Mouse (Mus musculus): Measurements from ENCODE around the gene Cdc42bpg. TPM values are rescaled to one million over a fixed set of nuclear protein-coding genes. Genes with fewer than 3 reads are reported as not detected.

Gene Cdc42bpg
- total RNA-seq, 2 experiments from 2014 or later = 3.4 to 3.9 TPM

DNA sequence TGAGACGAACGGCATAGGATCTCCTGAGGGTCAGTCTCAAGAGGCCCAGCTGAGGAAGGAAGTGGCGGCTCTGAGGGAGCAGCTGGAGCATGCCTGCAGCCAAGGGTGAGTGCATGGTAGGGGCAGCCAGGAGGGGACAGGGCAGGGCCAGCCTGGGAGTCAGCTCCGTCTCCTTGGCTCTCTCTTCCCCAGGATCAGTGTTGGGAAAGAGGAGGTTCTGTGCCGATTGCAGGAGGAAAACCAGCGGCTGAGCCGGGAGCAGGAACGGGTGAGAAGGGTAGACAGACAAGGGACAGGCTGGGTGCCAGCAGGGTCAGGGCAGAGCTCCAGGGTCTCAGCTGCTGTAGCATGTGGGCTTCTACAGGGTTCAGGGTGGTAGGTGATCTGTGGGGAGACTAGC, 8.3 kb downstream of the Cdc42bpg start:
- no peak for DNase-seq
- intact Hi-C loops (cut with DNase I; ENCODE audit: low total_unique reads) = no loop called here

DNA sequence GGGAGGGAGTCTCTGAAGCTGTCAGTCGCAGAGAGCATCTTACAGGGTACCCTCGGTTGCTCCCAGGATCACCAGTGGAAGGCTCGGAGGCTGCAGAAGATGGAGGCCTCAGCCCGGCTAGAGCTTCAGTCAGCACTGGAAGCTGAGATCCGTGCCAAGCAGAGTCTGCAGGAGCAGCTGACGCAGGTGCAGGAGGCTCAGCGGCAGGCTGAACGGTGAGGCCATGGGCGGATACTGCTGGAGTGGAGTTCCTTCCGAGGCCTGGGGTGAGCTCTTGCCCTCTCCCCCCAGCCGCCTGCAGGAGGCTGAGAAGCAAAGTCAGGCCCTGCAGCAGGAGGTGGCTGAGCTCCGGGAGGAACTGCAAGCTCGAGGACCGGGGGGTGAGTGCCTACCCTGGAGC, 9.3 kb downstream of the Cdc42bpg start:
- no peak for DNase-seq
- intact Hi-C loops (cut with DNase I; ENCODE audit: low total_unique reads) = no loop called here

DNA sequence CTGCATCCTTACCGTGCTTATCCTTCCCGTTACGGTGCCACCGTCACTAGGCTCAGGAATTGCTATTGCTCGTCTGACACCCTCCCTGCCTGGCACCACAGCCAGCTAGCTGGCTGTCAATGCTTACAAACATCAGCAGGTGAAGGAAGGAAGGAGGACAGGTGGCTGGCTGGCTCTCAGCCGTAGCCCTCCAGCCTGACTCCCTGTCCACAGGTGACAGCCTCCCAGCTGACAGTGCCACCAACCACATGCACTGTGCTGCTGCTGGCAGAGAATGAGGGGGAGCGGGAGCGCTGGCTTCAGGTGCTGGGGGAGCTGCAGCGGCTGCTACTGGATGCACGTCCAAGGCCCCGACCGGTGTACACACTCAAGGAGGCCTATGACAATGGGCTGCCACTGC, 11.9 kb downstream of the Cdc42bpg start:
- no peak for DNase-seq
- intact Hi-C loops (cut with DNase I; ENCODE audit: low total_unique reads) = no loop called here

DNA sequence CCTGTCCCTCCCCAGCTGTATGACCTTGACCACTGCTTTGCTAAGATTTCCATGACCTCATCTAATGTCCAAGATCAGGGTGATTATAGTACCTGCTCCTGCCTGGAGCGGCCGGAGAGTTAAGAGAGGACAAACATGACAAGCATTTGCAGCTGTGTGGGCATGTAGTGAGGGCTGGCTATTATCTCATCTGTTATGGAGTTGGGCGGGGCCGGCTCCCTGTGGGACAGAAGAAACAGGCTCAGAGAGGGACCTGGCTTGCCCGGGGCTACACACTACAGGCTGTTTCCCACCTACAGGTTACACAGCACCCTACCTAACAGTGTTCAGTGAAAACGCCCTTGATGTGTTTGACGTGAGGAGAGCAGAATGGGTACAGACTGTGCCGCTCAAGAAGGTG, 15.1 kb downstream of the Cdc42bpg start:
- intact Hi-C loops (cut with DNase I; ENCODE audit: low total_unique reads) = no loop called here

DNA sequence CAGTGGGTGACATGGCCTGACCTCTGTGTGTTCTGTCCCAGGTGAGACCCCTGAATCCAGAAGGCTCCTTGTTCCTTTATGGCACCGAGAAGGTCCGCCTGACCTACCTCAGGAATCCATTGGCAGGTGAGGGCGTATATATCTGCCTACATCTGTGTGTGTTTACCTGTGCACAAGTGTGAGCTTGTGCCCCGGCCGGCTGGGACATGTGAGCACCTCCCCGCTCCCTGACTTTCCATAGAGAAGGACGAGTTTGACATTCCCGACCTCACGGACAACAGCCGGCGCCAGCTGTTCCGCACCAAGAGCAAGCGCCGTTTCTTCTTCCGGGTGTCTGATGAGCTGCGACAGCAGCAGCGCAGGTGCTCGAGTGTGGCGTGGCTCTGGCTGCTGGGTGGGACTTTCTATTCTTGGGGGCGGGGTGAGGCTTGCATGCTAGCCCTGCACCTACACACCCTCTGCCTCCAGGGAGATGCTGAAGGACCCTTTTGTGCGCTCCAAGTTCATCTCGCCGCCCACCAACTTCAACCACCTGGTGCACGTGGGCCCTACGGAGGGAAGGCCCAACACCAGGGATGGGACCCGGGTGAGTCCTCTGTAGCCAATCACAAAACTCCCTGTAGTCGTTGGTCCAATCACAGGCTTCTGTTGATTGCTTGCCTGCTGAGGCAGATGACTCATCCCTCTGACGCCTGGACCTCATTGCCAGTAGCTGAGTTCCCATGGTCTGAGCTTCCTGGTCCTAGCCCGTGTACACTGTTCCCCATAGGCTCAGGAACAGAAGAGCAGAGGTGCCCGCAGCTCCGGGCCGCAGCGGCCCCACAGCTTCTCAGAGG, 15.7 kb downstream of the Cdc42bpg start:
- DNase-seq = no peak
- intact Hi-C loops (cut with DNase I; ENCODE audit: low total_unique reads) = no loop called here

More for the DNA sequence above, 15.1 kb downstream of the Cdc42bpg start:
- DNase-seq = no peak

DNA sequence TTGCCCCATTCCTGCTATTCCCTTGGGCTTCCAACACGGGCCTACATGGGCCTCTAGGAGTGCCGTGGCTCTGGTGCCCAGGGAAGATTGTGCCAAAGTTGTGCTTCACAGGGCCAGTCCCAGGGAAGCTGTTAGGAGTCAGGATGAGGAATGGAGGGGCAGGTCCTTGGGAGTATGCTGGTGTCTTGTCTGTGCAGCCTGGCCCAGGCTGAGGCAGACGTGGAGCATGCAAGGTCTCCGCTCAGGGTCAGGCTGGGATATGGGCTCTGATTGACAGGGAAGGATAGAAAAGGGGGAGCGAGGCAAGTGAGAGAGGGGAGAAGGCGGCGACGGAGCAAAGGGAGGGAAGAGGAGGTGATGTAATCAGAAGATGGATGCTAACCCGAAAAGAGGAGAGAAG, 18.5 kb downstream of the Cdc42bpg start:
- intact Hi-C loops (cut with DNase I; ENCODE audit: low total_unique reads) = no loop called here
- no peak for DNase-seq

DNA sequence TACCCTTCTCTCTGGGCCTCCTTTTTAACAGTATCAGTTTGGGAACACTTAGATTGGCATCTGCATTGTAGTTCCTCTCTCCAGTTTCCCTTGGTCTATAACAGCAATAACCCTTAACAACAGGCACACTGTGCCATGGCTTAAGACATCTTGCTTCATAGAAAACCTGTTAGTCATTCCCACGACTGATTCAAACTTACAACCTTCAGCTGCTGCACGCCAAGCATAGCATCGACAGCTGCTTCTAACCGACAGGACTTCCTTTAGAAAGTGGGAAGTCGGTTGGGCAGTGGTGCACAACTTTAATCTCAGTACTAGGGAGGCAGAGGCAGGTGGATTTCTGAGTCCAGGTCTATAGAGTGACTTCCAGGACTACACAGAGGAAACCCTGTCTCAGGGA, 24.9 kb downstream of the Cdc42bpg start:
- intact Hi-C loops (cut with DNase I; ENCODE audit: low total_unique reads) = no loop called here
- no peak for DNase-seq

DNA sequence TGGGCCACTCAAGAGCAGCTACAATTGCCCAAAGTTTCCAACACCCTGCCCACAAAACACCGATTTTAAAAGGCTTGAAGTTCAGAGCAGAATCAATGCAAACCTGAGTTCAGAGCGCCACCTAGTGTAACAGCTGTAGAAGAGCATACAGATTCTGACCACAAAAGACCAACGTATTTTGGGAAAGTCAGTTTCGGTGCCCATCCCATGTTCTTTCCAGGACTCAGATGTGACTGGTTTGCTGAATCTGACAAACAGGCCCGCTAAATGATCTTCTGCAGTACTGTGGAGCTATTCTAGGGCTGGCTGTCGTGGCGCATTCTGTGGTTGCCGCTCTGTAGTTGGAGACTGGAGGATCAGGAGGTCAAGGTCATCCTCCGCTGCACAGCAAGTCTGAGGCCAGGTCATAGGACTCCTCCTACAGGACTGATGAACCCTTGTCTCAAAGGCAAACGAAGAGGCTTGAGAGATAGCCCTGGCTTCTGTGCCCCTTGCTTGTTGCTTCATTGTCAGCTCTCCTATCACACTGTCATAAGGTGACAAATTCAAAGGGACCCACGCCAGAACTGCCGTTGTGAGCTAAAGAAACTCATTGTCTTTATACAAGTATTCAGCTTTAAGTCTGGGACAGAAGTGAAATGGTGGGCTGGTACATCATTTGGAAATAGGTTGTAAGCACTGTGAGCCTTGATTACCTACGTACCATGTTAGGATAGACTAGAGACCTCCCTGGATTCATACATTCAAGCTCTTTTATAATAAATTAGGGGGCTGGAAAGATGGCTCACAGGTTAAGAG, 25.7 kb downstream of the Cdc42bpg start:
- intact Hi-C loops (cut with DNase I; ENCODE audit: low total_unique reads) = no loop called here
- peak; percentile 42 for DNase-seq

DNA sequence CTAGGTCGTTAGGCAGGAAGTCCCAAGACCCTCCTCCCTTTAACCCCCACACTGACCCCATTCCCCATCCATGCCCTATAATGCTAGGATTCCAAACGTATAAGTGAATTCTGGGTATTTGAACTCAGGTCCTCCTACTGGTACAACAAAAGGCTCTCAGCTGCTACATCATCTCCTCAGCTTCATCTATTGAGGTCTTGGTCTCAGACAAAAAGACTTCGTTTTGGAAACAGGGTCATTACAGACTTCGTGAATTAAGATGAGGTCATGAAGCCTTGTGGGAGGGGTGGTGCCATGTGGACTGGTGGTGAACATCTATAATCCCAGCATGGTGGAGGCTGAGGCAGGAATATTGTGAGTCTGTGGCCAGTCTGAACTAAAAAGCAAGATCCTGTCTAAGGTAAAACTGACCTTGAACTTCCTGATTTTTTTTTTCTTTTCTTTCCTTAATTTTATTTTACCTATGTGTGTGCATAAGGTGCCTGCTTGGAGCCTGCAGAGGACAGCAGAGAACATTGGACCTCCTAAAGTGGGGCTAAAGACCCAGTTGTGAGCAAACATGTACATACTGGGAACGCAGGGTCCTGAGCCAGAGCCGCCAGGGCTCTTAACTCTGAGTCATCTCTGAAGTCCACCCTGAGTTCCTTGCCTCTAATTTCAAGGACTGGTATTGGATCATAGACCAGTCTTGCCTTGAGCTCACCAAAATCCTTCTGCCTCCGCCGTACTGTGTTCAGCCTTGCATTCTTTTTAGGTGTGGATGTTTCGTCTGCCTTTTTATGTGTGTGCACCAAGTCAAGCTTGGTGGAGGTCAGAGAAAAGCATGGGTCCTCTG, 27.7 kb downstream of the Cdc42bpg start:
- no peak for DNase-seq
- intact Hi-C loops (cut with DNase I; ENCODE audit: low total_unique reads) = no loop called here

DNA sequence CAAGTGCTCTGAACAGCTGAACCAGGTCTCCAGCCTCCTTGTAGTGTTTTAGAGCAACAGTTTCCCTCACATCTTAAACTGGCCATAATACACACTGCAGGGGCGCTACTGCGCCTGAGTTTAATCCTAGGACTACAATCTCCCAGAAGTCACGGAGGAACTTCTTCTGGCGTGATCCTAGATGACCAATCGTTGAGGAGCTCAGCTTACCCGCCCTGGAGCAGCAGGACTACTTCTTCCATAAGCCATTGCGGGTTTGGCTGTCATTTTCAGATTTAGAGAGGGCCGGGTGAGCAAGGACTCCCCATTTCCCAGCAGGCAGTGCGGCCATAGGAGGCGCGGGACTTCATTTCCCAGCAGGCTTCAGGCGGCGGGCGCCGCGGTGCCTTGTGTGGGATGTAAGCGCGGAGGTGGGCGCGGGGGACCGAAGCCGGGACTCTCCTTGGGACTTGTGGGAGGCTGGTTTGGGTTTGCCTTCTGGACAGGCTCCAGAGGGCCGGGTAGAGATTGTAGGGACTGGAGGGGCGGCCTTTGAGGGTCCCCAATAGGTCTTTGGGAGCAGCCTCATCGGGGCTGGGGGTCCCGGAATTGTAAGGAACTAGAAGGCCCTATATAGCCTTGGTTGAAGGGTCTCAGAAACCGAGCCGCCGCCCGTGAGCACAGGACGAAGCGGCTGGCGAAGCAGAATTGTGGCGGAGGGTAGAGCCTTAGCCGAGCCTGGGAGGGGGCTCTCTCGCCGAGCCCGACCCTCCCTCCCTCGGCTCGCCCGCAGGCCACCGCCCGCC, 28.6 kb downstream of the Cdc42bpg start, which contains the start of gene Men1:
Gene Men1, plus strand, starts transcription at position 307 of the 785 bp plus-strand sequence.
- intact Hi-C loops (cut with DNase I; ENCODE audit: low total_unique reads) = no loop called here
- peak; percentile 93 for DNase-seq

DNA sequence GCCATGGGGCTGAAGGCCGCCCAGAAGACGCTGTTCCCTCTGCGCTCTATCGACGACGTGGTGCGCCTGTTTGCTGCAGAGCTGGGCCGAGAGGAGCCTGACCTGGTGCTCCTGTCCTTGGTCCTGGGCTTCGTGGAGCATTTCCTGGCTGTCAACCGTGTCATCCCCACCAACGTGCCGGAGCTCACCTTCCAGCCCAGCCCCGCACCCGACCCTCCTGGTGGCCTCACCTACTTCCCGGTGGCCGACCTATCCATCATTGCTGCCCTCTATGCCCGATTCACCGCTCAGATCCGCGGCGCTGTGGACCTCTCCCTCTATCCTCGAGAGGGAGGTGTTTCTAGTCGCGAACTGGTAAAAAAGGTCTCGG, 29.2 kb downstream of the Cdc42bpg start:
- no peak for DNase-seq
- intact Hi-C loops (cut with DNase I; ENCODE audit: low total_unique reads) = no loop called here

DNA sequence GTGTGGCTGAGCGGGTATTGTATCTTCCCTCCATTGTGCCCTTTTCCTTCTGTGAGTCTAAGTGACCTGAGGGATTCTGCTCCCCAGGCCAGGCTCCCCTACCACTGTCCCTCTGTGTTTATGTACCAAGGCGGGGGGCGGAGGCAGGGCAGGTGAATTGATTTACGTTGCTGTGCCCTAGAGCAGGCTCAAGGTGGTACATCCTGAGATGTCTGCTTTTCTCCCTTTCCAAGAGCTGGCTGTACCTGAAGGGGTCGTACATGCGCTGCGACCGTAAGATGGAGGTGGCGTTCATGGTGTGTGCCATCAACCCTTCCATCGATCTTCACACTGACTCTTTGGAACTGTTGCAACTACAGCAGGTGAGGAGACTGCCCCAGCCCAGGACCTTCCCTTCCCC, 30.7 kb downstream of the Cdc42bpg start:
- intact Hi-C loops (cut with DNase I; ENCODE audit: low total_unique reads) = no loop called here
- no peak for DNase-seq

DNA sequence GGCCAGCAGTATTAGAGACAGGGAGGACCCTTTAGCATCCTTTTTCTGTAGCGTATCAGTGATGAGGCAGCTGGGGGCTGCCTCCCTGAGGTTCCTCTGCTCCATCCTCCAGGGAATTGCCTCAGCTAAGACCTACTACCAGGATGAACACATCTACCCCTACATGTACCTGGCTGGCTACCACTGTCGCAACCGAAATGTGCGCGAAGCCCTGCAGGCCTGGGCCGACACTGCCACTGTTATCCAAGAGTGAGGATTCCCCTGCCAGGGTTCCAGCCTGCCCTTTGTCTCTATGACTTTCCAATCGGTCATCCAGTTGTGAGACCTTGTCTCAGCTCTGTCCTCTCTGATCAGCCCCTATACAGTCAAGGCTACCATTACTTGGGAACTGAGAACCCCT, 31.9 kb downstream of the Cdc42bpg start:
- intact Hi-C loops (cut with DNase I; ENCODE audit: low total_unique reads) = no loop called here
- DNase-seq = no peak

DNA sequence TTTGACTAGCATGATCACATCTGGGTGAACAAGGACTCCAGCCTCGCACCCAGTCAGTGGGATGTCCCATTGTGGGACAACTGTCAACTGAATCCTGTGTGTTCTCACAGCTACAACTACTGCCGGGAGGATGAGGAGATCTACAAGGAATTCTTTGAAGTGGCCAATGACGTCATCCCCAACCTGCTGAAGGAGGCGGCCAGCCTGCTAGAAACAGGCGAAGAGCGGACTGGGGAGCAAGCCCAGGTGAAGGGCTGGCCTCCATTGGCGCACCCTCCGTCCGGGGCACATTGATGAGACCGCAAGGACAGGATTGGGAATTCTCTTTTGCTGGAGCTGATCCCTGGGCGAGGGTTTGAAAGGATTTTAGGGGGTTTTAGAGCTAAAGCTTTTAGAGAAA, 32.5 kb downstream of the Cdc42bpg start:
- intact Hi-C loops (cut with DNase I; ENCODE audit: low total_unique reads) = no loop called here
- DNase-seq = no peak

DNA sequence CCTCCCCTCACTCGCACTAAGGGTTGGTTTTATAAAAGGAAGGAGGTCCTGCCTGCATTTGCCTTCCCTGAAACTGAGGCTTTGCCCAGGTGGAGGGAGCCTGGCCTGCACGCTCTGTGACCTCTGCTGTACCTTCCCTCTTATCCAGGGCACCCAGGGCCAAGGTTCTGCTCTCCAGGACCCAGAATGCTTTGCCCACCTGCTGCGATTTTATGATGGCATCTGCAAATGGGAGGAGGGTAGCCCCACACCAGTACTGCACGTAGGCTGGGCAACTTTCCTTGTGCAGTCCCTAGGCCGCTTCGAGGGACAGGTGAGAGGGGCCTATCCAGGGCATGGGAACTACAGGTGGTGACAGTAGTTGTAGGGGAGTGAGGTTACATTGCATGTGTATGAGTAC, 32.9 kb downstream of the Cdc42bpg start:
- DNase-seq = no peak
- intact Hi-C loops (cut with DNase I; ENCODE audit: low total_unique reads) = no loop called here

DNA sequence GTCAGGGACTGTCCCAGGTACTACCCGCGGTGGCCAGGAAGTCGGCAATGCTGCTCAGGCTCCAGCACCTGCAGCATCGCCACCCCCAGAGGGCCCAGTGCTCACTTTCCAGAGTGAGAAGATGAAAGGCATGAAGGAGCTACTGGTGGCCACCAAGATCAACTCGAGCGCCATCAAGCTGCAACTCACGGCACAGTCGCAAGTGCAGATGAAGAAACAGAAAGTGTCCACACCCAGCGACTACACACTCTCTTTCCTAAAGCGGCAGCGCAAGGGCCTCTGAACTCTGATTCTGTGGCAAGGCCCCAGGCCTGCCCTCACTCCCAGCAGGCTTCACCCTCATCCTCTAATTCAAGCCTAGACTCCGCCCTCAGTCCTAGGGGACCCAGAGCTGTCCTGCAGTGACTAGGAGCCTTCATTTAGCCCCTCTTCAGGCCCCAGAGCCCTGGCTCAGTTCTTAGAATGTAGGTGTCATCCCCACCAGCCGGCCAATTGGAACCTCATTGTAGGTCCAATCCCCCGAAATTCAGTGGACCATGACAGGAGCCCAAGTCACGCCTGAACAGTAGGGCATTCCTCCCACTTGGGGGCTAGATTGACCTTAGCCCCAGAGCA, 33.7 kb downstream of the Cdc42bpg start:
- DNase-seq = no peak
- intact Hi-C loops (cut with DNase I; ENCODE audit: low total_unique reads) = no loop called here

DNA sequence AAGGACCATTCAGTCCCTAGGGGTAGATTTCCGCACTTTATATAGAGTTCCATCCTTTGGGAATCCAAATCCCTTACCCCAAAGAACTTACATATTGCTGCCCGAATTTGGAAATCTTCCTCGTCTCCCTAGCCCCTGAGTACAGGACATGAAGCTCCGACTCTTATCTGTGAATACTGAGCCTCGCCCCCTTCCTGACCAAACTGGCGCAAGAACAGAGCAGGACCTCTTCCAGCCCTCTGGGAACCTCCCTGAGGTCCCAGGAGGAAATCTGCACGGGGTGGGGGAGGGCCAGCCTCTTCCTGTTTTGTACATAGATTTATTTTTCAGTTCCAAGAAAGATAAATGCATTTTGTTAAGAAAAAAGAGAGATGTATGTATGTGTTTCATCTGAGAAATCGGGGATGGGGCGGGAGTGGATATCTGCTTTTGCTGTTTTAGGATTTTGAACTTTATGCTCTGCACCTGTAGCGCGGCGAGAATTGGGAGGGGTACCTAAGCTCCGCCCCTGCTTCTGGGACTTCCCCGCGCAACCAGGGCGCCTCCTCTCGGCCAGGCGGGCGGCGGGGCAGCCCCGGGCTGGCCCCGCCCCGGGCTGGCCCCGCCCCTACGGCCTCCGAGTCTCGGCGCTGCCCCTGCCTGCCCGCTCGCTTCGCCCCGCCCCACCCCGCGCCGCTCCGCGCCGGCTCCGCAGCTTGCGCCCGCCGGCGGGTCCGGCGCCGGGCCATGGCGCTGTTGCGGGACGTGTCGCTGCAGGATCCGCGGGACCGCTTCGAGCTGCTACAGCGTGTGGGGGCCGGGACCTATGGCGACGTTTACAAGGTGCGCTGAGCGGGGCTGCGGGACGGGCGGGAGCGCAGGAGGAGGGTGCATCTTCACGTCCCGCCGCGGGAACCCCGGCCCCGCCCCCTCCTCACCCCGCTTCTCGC, 34.5 kb downstream of the Cdc42bpg start, which contains the start of gene Map4k2:
Gene Map4k2, plus strand, starts transcription at position 612 of the 929 bp plus-strand sequence.
- intact Hi-C loops (cut with DNase I; ENCODE audit: low total_unique reads) = no loop called here

More for the DNA sequence above, 34.5 kb downstream of the Cdc42bpg start, which contains the start of gene Map4k2:
- peak; percentile 90 for DNase-seq
